Mouse (Mus musculus): ENCODE measurements at regions not wholly inside any gene's neighbourhood (a gene's known extent, or its start where the extent isn't known, plus 50 kb on each side); places are given as distances from the start of the nearest gene placed in this dataset.
A peak's percentile ranks its signal among the peaks of the same experiment; 100 is the strongest.

- DNase-seq (ENCODE audit: low read depth, low spot score), result no peak
Measured at GRCm38 (mm10) chr16:62681880-62682279, 104.7 kb downstream of the Nsun3 start.

- DNase-seq (ENCODE audit: low read depth, low spot score), result no peak
Measured at GRCm38 (mm10) chr16:62676815-62677214, 109.8 kb downstream of the Nsun3 start.

- DNase-seq (ENCODE audit: low read depth, low spot score), result no peak
Measured at GRCm38 (mm10) chr16:62657383-62657782, 129.2 kb downstream of the Nsun3 start.

- no peak for DNase-seq (ENCODE audit: low read depth, low spot score)
Measured at GRCm38 (mm10) chr16:62654436-62654835, 132.2 kb downstream of the Nsun3 start.

GRCm38 (mm10) chr16:62653817-62654216, 132.8 kb downstream of the Nsun3 start:
- no peak for DNase-seq (ENCODE audit: low read depth, low spot score)

GRCm38 (mm10) chr16:62652769-62653465, 133.7 kb downstream of the Nsun3 start:
- DNase-seq (ENCODE audit: low read depth, low spot score), result no peak

- DNase-seq (ENCODE audit: low read depth, low spot score), result no peak
Measured at GRCm38 (mm10) chr16:62650856-62651255, 135.8 kb downstream of the Nsun3 start.

- no peak for DNase-seq (ENCODE audit: low read depth, low spot score)
Measured at GRCm38 (mm10) chr16:62648326-62648725, 138.3 kb downstream of the Nsun3 start.

GRCm38 (mm10) chr16:62646113-62646512, 140.5 kb downstream of the Nsun3 start:
- DNase-seq (ENCODE audit: low read depth, low spot score), result peak; percentile 48

GRCm38 (mm10) chr16:62642859-62643403, 143.7 kb downstream of the Nsun3 start:
- DNase-seq (ENCODE audit: low read depth, low spot score), result no peak

- no peak for DNase-seq (ENCODE audit: low read depth, low spot score)
Measured at GRCm38 (mm10) chr16:62623938-62624337, 162.7 kb downstream of the Nsun3 start.

- DNase-seq (ENCODE audit: low read depth, low spot score), result no peak
Measured at GRCm38 (mm10) chr16:62610873-62611272, 175.7 kb downstream of the Nsun3 start.

GRCm38 (mm10) chr16:62608617-62609016, 178.0 kb downstream of the Nsun3 start:
- no peak for DNase-seq (ENCODE audit: low read depth, low spot score)

GRCm38 (mm10) chr16:62605920-62606319, 180.7 kb downstream of the Nsun3 start:
- no peak for DNase-seq (ENCODE audit: low read depth, low spot score)

- peak; percentile 52 for DNase-seq (ENCODE audit: low read depth, low spot score)
Measured at GRCm38 (mm10) chr16:62562051-62562450, 224.6 kb downstream of the Nsun3 start.

- peak; percentile 4 for DNase-seq (ENCODE audit: low read depth, low spot score)
Measured at GRCm38 (mm10) chr16:62543156-62543555, 243.5 kb downstream of the Nsun3 start.

GRCm38 (mm10) chr16:62537730-62538479, 248.7 kb downstream of the Nsun3 start:
- DNase-seq (ENCODE audit: low read depth, low spot score), result peak; percentile 7

- DNase-seq (ENCODE audit: low read depth, low spot score), result no peak
Measured at GRCm38 (mm10) chr16:62509321-62509720, 277.3 kb downstream of the Nsun3 start.

GRCm38 (mm10) chr16:62506725-62507482, 279.7 kb downstream of the Nsun3 start:
- peak; percentile 35 for DNase-seq (ENCODE audit: low read depth, low spot score)

GRCm38 (mm10) chr16:62500870-62501269, 285.7 kb downstream of the Nsun3 start:
- DNase-seq (ENCODE audit: low read depth, low spot score), result no peak

- no peak for DNase-seq (ENCODE audit: low read depth, low spot score)
Measured at GRCm38 (mm10) chr16:62500334-62500733, 286.3 kb downstream of the Nsun3 start.

- no peak for DNase-seq (ENCODE audit: low read depth, low spot score)
Measured at GRCm38 (mm10) chr16:62498761-62499160, 287.9 kb downstream of the Nsun3 start.

Data from ES-CJ7 (cell line).